Mouse (Mus musculus) adrenal gland, postnatal 25 days (tissue): Measurements from ENCODE around the gene Mapre1. TPM values are rescaled to one million over a fixed set of nuclear protein-coding genes. Genes with fewer than 3 reads are reported as not detected.

Source experiments
- DNase-seq: peaks from one replicate; pipeline ENCODE4 v3.0.0; 2021; ENCODE audit warnings: mixed read lengths
- total RNA-seq: library from RNA; stranded (reverse); gene quantifications from 2 replicates; pipeline ENCODE4 v1.2.3, GENCODE M21; 2021

The Mapre1 gene
- total RNA-seq, 1 experiment from 2014 or later = 108 TPM

GRCm38 (mm10) chr2:153778638-153779362 is 37.7 kb downstream of the Mapre1 start:
- DNase-seq = peak; percentile 85

- no peak for DNase-seq
Measured at GRCm38 (mm10) chr2:153779394-153779981, 38.4 kb downstream of the Mapre1 start, which contains the start of gene Efcab8. Gene Efcab8, plus strand, starts transcription at chr2:153779931.

GRCm38 (mm10) chr2:153781181-153781580 is 40.1 kb downstream of the Mapre1 start:
- DNase-seq = no peak

GRCm38 (mm10) chr2:153784668-153785067 is 43.6 kb downstream of the Mapre1 start:
- no peak for DNase-seq

- no peak for DNase-seq
Measured at GRCm38 (mm10) chr2:153793366-153793765, 52.3 kb downstream of the Mapre1 start.

GRCm38 (mm10) chr2:153795090-153795489 is 54.0 kb downstream of the Mapre1 start:
- DNase-seq = no peak

- peak; percentile 77 for DNase-seq
Measured at GRCm38 (mm10) chr2:153807464-153807863, 66.4 kb downstream of the Mapre1 start.

GRCm38 (mm10) chr2:153808146-153808545 is 67.1 kb downstream of the Mapre1 start:
- DNase-seq = peak; percentile 34

GRCm38 (mm10) chr2:153808841-153809240 is 67.8 kb downstream of the Mapre1 start:
- DNase-seq = no peak

- DNase-seq = peak; percentile 69
Measured at GRCm38 (mm10) chr2:153809921-153810320, 68.8 kb downstream of the Mapre1 start.

GRCm38 (mm10) chr2:153822005-153822543 is 81.0 kb downstream of the Mapre1 start:
- DNase-seq = no peak

Other genes with a start within 250 kb of the Mapre1 start
- gene 4930404H24Rik, start 248.5 kb upstream of the Mapre1 start, total RNA-seq = not detected in 2 replicates
- gene Nol4l, start 211.3 kb upstream of the Mapre1 start, total RNA-seq = 12.7 and 16.1 TPM in 2 replicates
- 39.0 and 44.0 TPM in 2 replicates for gene Commd7, start 108.5 kb upstream of the Mapre1 start, total RNA-seq
- gene Dnmt3b, start 91.8 kb upstream of the Mapre1 start, total RNA-seq = 4.2 and 4.4 TPM in 2 replicates
- not detected in 2 replicates for gene Dnmt3c, start 44.6 kb upstream of the Mapre1 start, total RNA-seq
- 0.27 TPM in 1 of 2 replicates, not detected in the other for gene Efcab8, start 38.7 kb downstream of the Mapre1 start, total RNA-seq
- not detected in 2 replicates for gene Sun5, start 129.8 kb downstream of the Mapre1 start, total RNA-seq
- not detected in 2 replicates for gene Bpifb2, start 133.8 kb downstream of the Mapre1 start, total RNA-seq
- gene Bpifb6, start 159.1 kb downstream of the Mapre1 start, total RNA-seq = 6.3 and 7.2 TPM in 2 replicates
- not detected in 2 replicates for gene Bpifb3, start 177.0 kb downstream of the Mapre1 start, total RNA-seq
- gene Bpifb4, start 196.9 kb downstream of the Mapre1 start, total RNA-seq = not detected in 2 replicates
- not detected in 2 replicates for gene Bpifa6, start 233.7 kb downstream of the Mapre1 start, total RNA-seq